Mouse (Mus musculus) thymus, adult 2 months (tissue): Measurements from ENCODE around the gene Gm26620.

Experiments
- CTCF ChIP-seq: fragments of 200-500 bp; IDR thresholded peaks from 2 replicates; pipeline ENCODE4 v1.5.1; 2012; ENCODE audit warnings: mild to moderate bottlenecking, control low read depth, low read length, moderate library complexity, borderline replicate concordance; ENCODE audit not compliant: control insufficient read depth, poor library complexity, insufficient read depth; ENCODE audit errors: extremely low read depth
- POLR2A ChIP-seq: fragments of 200-500 bp; IDR thresholded peaks from 2 replicates; pipeline ENCODE4 v1.6.1; 2012; ENCODE audit warnings: mild to moderate bottlenecking, low read length, control low read depth, moderate library complexity; ENCODE audit not compliant: control insufficient read depth, poor library complexity, insufficient read depth; ENCODE audit errors: extremely low read depth

DNA sequence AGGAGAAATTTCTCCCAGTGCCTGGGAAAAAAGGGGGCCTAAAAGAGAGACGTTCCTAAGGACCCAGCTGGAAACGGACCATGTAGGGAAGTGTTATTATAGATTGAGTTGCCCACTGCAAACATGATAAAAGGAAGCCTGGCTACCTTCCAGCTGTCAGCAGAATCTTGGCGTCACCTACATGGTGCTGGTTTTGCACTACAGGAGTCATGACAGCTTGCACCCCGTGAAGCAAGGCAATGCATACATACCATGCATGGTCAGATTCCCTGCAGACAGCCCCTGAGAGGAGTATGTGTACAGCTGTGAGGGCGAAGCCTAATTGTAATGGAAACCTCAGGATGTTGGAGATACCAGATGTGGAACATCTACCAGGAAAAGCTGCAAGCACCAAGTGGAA lies 30.8 kb downstream of the Gm26620 start:
- no peak for TF ChIP-seq CTCF
- no peak for TF ChIP-seq POLR2A
